Mouse (Mus musculus) adrenal gland, adult 8-10 months (tissue): ENCODE measurements around the gene Myt1l. TPM values are rescaled to one million over a fixed set of nuclear protein-coding genes. Genes with fewer than 3 reads are reported as not detected.

Experiments
- DNase-seq: peaks from one replicate; pipeline ENCODE4 v3.0.0; 2022
- total RNA-seq, 4 experiments: library from RNA; stranded (reverse); gene quantifications; 2 replicates each; pipeline ENCODE4 v1.2.4; 2022

The Myt1l gene
- total RNA-seq, 4 experiments from 2014 or later = 3.1 to 5.1 (median 4.0) TPM

DNA sequence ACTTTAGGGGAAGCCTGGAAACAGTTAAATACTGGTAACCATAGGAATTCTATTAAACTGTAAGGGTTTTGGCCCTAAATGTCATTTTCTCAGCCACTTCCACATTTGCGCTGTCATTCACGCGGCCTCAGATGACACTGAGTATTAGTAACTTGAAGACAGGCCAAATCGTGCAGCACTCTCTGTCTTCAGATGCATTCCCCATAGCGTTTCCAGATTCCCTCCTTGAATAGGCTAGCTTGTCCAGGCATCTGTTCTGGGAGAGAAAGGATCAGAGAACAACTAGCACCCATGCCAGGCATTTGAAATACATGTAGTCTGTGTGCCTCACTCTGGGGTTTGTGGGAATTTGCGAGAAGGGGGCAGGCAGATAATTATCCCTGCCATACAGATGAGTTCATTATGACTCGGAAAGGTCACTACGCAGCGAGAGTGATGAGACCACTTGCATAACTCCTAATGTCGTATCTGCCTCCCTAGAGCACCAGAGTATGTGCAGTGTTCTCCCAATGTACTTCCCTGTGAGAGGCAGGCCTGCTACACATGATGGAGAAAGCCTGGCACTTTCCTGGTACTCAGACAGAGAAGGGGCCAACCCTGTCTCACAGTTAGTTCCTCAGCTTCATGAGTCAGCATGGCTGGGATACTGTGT lies 295.7 kb downstream of the Myt1l start:
- no peak for DNase-seq

DNA sequence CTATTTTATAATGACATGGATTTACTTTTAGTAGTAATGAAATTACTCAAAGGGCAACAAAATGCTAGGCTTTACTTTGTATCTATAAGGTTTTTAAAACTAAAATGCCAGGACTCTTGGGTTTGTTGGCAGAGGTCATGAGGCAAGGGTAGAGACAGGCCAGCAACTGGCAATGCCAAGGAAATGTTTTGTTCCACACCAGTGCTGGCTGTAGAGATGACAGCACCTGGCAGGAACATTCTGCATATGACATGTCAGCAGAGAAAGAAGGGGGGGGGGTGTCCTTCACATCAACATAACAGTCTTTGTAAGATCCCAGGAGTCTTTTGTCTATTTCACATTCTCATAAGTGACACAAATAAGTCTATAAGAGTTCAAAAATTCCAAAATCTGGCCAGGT lies 302.4 kb downstream of the Myt1l start:
- DNase-seq = no peak

DNA sequence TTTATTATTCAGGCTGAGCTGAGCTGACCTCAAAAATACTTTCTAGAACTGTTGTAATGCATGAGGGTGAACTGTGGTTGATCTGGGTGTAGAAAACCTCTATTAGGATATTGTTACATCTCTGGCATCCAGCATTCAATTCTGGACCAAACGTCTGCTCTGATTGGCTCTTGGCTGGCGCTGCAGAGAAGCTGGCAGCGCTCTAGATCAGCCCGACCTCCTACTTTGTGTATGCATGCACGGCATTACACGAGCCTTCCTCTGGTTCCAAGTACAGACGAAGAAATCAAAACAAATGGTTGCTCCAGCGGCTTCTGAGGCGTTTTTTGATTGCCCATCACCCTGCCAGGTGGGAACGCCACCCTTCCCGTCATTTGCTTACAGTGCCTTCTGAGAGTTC lies 303.2 kb downstream of the Myt1l start:
- no peak for DNase-seq

DNA sequence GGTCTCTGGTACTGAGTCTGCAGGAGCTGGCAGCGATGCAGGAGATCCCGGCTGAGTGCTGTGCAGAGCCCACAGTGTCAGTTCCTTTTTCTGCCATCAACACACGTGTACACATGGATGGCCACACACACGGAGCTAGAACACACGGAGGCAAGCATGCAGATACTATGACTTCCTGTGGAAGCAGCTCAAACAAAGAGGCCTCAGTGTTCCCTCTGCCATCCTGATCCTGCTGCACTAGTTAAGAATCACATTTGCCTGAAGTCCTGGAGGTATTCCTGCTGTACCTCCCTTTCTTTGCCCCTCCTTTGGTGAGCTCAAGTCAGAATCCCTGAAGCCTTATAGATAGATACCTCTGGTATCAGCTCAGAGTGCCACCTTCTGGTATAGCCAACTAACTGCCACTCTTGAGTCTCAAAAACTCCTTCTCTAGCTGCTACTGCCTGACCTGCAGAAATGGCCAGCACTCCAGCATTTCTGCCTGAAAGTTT lies 309.2 kb downstream of the Myt1l start:
- no peak for DNase-seq

DNA sequence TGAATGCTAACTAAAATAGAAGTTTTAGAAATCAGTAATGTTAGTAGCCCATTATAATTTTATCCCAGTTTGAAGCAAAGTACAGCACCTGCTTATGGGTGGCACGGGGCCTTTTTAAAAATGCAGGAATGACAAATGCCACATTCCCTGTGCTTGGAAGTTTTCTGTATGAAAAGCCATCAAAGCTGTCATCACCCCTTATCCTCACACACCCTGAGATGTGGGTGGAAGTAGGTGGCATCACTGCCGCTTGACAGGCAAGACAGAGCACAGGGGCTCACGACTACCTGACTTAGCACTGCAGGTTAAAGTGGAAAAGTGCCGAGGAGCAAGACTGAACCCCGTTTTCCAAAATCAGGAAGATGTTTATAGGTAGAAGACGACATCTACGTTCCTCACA lies 310.2 kb downstream of the Myt1l start:
- no peak for DNase-seq

DNA sequence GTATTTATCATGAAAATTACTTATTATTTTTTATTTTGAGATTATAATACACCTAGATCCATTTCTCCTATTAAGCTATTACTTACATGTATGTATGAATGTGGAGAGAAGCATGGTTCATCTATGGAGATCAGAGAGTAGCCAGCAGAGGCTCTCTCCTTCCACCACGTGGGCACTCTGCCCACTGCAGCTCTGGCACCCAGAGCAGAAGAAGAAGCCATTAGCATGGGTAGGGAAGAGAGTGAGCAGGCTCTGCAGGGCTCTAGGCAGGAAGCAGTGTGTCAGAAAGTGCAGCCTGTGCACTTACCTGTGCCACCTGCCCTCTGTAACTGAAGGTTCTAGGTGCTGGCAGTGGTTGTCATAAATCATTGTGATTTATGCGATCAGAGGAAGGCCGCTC lies 321.8 kb downstream of the Myt1l start:
- no peak for DNase-seq

DNA sequence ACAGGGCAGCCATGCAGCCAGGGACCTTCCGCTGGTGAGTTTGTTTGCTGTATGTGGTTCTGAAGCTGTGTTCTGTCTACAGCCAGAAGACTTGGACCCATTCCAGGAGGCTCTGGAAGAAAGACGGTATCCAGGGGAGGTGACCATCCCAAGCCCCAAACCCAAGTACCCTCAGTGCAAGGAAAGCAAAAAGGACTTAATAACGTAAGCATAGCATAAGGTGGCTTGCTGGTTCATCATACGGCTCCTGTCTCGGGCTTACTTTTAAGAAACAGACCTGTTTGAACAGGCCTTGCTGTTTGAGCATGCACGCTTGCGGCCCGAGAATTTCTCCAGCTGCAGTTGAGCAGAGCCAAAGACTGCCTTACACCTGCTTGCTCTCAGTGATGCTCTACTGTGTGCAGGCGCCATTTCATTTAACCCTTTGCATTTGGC lies 326.0 kb downstream of the Myt1l start:
- no peak for DNase-seq

DNA sequence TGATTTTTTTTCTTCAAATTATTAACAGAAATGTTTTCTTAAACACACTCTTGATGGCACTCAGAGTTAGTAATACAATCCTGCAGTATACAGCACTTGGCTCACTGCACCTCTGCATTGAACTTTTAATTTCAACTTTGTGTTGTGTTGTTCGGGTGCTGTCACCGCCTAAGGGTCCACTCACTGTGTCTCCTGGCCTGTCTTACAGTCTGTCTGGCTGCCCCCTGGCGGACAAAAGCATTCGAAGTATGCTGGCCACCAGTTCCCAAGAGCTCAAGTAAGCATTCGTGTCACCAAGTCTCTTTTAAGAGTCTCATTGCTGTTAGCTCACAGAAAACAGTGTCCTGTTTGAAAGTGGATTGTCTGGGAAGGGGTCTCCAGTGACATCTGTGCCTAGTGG lies 326.8 kb downstream of the Myt1l start:
- peak; percentile 21 for DNase-seq

DNA sequence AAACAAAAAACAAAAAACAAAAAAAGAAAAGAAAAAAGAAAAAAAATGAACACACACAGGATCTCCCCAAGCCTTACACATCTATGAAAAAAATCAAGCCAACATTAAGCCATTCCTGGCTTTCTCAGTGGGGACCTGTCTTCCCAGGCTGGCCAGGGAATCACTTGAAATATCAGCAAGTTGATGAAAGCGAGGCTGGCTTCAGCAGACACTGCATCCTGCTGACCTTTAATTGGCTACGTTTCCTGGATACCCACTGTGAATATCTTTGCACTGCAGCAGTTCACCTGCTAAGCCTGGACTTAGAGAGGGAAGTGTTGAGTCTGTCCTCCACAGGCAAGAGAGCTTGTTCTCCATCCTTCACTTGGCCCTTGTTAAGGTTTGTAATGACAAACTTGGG lies 332.8 kb downstream of the Myt1l start:
- DNase-seq = no peak

DNA sequence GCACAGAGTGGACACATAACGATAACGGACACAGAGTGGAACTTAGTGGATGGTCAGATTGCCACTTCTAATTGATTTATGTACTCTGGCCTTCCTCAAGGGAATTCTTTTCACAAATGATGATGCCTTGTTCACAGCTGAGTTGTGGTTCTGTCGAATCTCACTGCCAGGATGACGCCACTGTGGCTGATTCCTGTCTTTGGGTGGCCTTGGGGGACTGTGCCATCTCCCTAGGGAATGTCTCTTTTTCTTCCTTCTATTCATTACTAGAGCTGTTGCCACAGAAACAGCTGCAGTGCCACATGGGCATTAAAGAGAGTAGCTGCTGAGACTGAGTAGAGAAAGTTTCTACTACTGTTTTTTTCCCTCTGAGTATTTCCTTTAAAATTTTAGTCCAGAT lies 340.1 kb downstream of the Myt1l start:
- peak; percentile 13 for DNase-seq

DNA sequence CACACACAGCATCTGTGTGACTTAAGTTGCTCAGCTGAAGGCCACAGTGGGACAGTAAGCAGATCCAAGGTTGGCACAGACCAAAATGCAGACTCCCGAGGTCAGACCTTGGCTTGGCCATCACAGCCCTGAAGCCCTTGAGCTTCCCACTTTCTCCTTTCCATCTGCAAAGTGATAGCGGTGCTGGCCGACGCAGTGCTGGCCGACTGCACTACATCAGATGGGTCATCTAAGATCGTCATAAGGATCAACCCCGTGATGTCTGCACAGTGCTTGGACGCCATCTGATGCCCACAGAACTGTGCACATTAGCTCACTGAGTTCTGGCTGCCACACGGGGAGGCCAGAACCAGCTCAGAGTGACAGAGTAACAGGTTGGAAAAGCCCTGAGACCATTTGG lies 340.6 kb downstream of the Myt1l start:
- DNase-seq = peak; percentile 38

DNA sequence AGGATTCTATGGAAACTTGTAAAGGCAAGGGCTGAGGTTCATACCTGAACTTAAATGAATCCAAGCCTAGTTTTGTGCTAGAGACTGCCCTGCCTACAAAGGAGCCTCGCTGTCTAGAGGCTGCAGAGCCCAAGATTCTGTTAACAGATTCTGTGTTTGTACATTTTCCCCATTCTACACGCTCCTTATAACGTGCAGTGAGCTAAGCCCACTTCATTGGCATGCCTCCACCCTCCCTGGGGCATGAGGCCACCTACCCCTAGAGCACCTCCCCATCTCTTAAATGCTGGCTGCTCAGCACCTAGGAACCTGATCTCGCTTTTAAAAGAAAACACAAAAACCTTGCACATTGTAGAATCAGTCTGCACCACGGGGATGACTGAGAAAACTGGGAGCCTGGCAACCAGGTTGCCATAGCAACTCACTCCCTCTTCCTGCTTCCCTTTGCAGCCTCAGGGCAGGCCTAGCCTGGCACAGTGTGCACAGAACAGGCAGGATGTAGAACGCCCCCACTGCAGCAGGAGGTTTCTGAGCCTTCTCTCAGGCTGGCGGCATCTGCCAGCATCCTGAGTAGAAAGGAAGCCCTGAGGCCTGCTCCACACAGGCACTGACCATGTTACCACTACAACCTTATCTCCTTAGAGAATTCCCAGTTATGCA lies 344.1 kb downstream of the Myt1l start:
- no peak for DNase-seq

DNA sequence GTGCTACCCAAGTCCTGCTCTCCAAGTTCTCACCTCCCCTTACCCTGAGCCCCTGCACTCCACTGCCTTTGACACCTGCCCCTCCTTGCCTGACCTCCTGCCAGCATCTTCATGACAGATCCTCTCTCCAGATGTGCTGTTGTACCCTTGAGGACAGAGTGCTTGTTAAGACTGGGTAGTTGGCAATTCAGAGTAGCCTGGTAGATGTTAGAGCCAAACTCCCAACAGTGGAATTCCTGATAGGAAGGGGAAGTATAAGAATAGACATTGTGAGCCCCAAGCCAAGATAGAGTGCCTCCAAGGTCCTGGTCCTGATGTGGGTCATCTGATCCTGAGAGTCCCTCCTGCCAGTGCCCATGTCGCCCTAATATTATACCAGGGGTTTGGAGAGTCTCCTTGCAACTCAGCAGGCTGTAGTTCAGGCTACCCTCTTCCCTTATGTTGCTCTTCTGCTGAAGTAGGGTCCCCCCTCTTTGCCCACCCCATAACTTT lies 345.1 kb downstream of the Myt1l start:
- no peak for DNase-seq

DNA sequence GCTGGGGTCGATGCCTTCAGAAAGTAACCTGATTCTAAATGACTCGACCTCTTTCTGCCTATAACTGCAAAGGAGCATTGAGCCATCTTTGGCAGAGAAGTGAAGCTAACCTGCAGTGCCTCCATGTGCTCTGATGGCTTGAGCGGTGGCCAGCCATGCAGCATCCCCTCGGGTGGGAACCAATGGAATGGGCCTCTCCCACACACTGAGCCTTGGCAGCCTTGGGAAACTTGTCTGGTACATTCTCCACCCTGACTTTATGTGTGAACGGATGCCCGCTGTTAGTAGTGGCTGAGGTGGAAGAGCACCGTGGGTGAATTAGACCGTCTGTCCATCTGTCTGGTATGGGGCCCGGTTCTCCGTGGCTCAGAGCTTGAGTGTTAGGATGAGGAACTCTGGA lies 349.8 kb downstream of the Myt1l start:
- DNase-seq = no peak

DNA sequence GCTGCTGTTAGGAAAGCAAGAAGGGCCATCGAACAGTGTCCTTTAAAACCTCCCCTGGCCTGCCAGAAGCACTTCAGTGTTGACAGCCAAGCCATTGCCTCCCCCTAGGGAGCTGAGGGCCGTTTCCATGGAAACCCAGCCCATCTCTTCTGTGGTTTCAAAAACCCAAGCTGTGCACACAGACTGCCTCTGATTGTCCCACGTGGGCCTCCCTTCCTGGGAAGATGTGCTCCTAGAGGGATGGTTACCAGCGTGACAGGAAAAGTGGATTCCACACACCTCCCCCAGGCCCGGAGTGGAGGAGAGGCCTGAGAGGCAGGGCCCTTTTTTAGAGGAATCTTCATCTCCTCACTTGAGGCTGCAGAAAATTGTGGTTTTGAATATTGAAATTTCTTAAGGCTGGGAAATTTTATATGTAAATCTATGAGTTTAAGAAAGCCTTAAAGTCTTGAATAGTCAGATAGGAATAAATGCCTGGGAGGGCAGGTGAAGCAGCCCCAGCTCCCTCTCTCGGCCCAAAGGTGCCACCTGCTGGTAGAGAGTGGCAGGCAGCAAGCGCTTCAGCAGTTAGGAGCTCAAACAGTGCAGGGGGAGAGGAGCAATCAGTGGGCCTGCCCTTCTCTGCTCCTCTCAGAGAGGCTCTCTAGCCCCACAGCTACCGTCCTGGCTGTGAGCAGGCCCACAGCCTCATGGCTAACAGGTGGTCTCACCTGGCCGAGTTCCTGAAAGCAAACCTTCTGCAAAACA lies 354.9 kb downstream of the Myt1l start:
- DNase-seq = peak; percentile 36

DNA sequence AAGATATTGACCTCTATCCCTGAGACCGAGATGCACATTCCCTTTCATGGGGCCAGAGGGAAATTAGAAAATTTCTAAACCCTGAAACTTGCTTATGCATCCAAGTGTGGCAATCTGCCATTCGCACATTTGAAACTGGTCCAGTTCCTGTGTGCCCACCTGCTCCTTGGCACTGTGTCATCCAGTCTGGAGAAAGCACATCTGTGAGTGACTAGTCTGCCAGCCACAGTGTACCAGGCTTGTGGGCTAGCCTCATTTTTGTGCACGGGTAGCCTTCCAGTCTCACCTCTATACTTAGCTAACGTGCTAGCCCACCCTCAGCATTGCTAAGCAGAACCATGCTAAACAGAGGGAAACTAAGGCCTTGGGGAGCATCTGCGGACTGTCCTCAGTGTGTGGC lies 356.2 kb downstream of the Myt1l start:
- DNase-seq = no peak

DNA sequence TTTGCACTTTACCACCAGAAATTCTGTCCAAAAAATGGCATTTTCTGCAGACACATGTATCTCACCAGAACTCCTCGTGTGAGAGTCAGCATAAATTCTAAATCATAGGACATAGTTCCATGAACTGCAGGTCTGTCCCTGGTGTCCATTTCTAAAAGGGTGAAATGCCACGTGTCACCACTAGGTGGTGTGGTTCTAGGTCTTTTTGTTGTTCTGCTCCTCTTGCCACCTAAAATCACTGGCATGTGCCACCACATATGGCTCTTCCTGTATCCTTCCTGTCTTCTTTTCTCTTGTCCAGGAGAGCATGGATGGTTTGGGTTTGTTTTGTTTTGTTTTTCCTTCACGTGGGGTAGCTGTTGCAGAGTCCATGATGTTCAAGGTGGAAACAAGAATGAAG lies 366.5 kb downstream of the Myt1l start:
- peak; percentile 10 for DNase-seq

DNA sequence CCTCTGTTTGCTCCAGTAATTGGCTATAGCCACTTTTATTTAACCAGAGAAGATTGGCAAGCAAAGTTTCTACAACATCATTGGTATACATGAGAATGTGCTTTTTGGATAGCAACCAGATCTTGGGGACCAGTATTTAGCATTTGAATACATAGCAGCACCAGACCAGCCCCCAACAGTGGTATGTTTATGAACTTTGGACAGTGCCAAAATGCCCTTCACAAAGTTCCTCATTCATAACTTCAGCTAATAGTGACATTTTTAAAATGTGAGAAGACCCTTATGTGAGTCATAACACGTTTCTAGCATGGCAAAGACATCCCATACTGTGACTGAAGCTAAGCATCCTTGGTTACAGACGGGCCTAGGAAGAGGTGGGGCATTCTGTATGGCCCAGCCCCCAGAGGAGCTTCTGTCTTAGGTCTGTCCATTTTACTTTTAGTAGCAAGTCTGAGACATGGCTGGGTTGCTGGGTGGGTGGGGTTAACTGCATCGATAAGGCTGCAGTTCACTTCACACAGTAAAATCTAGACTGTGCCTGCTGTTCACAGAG lies 369.4 kb downstream of the Myt1l start:
- no peak for DNase-seq

DNA sequence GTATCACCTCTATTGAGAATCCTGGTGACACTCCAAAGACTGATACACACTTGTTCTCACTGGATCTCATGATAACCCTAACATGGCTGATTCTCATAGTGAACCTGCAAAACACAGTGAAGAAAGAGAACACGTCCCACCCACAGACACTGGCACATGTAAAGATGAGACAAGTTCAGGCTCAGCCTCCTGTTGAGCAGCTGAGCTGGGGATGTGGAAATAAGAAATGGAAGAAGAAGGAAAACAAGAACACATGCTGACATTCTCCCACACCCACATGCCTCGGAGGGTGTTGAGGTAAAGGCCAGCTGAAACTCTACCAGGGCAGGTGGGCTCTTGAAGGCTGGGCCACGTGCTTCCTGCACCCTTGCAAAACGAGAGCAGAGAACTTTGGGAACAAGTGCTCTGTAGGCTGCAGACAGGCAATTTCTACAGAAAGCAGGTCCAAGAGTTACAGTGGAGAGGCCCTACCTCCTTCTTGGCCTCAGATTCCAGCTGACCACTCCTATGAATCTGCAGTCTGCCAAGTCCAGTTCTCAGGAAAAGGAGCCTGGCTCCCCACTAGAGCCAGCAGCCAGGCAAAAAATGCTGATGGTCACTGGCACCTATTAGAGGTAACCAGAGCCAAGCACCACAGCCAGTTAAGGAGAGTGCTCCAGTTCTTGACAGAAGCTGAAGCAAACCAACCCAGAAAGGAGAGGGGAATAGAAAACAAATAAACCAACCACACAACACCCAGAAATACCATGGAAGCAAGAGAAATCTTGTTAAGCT lies 376.1 kb downstream of the Myt1l start:
- no peak for DNase-seq

DNA sequence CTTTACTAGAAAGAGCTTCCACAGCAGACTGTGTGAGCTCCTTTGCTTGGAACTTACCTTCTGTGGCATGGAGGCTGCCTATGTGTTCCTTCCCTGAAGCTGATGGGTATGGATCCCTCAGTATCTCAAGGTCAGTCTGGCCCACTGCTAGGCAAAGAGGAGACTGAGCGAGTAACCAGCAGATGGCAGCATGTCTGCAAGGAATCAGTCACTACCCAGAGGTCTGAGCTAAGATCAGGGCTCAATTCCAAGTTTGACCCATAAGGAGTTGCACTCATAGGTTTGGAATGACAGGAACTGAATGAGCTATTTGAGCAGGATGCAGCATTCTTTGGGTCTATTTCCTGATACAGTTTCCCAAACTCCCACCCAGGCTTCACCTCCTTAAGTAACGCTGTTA lies 378.9 kb downstream of the Myt1l start:
- peak; percentile 46 for DNase-seq

DNA sequence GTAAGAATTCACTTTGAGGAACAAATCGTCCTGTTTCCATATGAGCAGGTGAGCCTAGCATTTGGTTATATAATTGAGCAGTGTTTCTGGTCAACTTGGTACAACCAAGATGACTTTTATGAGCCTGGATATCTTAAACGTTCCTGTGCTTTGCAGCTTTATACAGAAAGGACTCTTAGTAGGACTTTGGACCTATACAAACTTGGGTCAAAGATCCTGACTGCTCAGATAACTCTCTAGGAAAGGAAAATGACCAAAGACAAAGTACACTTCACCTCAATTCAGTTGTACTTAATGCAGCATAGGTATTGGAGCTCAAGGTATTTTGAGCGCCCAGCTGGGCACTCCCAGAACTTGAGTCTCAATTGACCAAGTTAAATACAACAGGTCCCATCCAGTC lies 388.0 kb downstream of the Myt1l start:
- no peak for DNase-seq

DNA sequence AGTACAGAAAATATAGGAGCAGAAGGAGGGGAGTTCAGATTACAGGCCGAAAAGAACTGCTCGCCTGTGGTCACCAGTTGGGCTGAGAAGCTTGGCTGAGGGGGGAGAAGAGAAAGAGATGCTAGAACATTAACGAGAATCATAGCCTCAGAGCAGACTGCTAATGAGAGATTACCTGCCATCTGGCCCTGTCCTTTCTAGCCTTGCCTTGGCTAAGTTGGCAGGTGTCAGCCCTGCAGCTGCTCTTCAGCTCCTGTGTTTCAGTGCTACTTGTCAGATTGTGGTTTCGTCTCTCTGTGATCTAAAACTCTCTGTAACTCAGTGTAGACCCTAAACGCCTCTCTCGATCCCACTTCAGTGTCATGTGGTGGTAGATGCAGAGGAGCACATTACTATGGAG lies 388.6 kb downstream of the Myt1l start:
- no peak for DNase-seq
